Mouse (Mus musculus): ENCODE data around the gene Cnn1. TPM values are rescaled to one million over a fixed set of nuclear protein-coding genes. Genes with fewer than 3 reads are reported as not detected.

Cnn1 gene
- polyA plus RNA-seq, 1 experiment from 2014 or later: 239 TPM

DNA sequence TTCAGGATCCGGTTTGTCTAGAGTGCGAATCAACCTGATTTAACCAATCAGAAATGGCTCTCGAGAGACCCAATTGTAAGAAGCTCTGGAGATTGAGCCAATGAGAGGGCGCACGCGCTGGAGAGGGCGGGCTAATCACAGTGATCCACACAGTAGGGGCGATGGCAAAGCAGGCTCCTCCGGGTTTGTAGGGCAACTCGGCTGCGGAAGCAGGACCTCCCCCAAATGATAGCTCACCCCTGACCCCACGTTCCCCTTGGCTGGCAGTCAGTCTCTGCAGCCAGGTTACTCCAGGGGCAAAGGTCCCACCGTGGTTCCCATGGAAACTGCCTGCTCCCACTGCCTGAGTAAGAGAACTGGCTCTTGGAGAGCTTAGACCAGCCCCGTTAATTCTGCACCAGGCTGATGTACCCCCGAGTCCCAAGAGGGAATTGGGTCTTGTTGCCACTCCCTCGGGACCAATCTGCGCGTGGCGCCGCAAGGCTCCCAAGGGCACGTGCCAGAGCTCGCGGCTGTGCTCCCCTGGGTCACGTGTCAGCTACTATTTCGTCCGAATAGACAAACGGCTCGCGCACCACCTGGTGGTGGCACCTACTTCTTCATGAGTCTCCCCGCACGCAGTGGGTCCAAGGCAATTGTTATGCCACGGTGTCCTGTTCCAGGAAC, 44.5 kb upstream of the Cnn1 start:
- Histone ChIP-seq H3K36me3 (ENCODE audit: control insufficient read depth, insufficient read depth, low read length) (peaks cover 25% of the 10 kb centered on the region), H3K4me1 (ENCODE audit: control insufficient read depth in 2 of 2, insufficient read depth in 2 of 2, low read length in 2 of 2) (peaks cover 8 to 20% of the 10 kb centered on the region in 2 experiments; a peak in 3 of 4 replicates), H3K4me2 (ENCODE audit: low read length) (peak overlapping the region; percentile 29; the same call in 1 of the 2 replicates), H3K27me3 (ENCODE audit: control insufficient read depth, insufficient read depth, low read length) (peaks cover 63% of the 10 kb centered on the region), H3K27ac (replicated peaks in 1 of 2; ENCODE audit: control insufficient read depth in 1 of 2, insufficient read depth in 1 of 2, low read depth in 2 of 2, low read length in 2 of 2) (no peak overlapping the region), H3K9ac (ENCODE audit: low read length) (no peak overlapping the region), H3K9me3 (ENCODE audit: control insufficient read depth, low read length) (no peaks in the 10 kb centered on the region), H3K4me3 (ENCODE audit: control insufficient read depth in 1 of 2, insufficient read depth in 1 of 2, low read depth in 1 of 2, low read length in 2 of 2) (no peak overlapping the region)
- 2% methylated on average over 32 of the region's 32 CpGs for WGBS
- ATAC-seq (ENCODE audit: insufficient number of reproducible peaks, insufficient read depth, low FRiP score, low read depth): no peak

DNA sequence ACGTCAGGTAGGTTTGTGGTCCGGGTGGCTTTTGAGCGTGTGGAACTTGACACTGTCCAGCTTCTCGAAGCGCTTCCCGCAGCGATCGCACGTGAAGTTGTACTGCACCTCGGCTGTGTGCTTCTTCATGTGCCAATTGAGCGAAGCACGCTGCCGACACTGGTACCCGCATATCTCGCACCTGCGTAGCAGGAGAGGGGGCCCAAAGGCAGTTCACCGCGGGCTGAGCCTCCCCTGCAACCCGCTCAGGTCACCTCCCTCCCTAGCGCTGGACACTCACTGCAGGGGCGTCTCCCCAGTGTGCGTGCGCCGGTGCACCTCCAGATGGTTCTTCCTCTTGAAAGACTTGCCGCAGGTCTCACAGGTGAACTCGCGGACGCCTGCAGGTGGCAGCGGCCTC, 43.3 kb upstream of the Cnn1 start:
- Histone ChIP-seq H3K4me3 (ENCODE audit: control insufficient read depth in 1 of 2, insufficient read depth in 1 of 2, low read depth in 1 of 2, low read length in 2 of 2) (no peak overlapping the region), H3K27ac (replicated peaks in 1 of 2; ENCODE audit: control insufficient read depth in 1 of 2, insufficient read depth in 1 of 2, low read depth in 2 of 2, low read length in 2 of 2) (no peak overlapping the region), H3K9ac (ENCODE audit: low read length) (no peak overlapping the region), H3K27me3 (ENCODE audit: control insufficient read depth, insufficient read depth, low read length) (peaks cover 51% of the 10 kb centered on the region), H3K36me3 (ENCODE audit: control insufficient read depth, insufficient read depth, low read length) (peaks cover 35% of the 10 kb centered on the region), H3K4me2 (ENCODE audit: low read length) (no peak overlapping the region), H3K9me3 (ENCODE audit: control insufficient read depth, low read length) (no peaks in the 10 kb centered on the region), H3K4me1 (ENCODE audit: control insufficient read depth in 2 of 2, insufficient read depth in 2 of 2, low read length in 2 of 2) (peaks cover 5 to 16% of the 10 kb centered on the region in 2 experiments; a peak in 3 of 4 replicates)
- ATAC-seq (ENCODE audit: insufficient number of reproducible peaks, insufficient read depth, low FRiP score, low read depth): no peak
- 32% methylated on average over 29 of the region's 29 CpGs for WGBS

- no peak overlapping the region for H3K4me3 ChIP-seq (ENCODE audit: control insufficient read depth in 1 of 2, insufficient read depth in 1 of 2, low read depth in 1 of 2, low read length in 2 of 2)
- peaks cover 42% of the 10 kb centered on the region for H3K36me3 ChIP-seq (ENCODE audit: control insufficient read depth, insufficient read depth, low read length)
- H3K27me3 ChIP-seq (ENCODE audit: control insufficient read depth, insufficient read depth, low read length): peaks cover 45% of the 10 kb centered on the region
- H3K9ac ChIP-seq (ENCODE audit: low read length): no peak overlapping the region
- no peaks in the 10 kb centered on the region for H3K9me3 ChIP-seq (ENCODE audit: control insufficient read depth, low read length)
- H3K4me1 ChIP-seq (ENCODE audit: control insufficient read depth in 2 of 2, insufficient read depth in 2 of 2, low read length in 2 of 2): peaks cover 3 to 9% of the 10 kb centered on the region in 2 experiments; a peak in 3 of 4 replicates
- WGBS: 70% methylated on average over 9 of the region's 9 CpGs
- ATAC-seq (ENCODE audit: insufficient number of reproducible peaks, insufficient read depth, low FRiP score, low read depth): no peak
- H3K27ac ChIP-seq (replicated peaks in 1 of 2; ENCODE audit: control insufficient read depth in 1 of 2, insufficient read depth in 1 of 2, low read depth in 2 of 2, low read length in 2 of 2): no peak overlapping the region
- H3K4me2 ChIP-seq (ENCODE audit: low read length): no peak overlapping the region
These were observed 42.6 kb upstream of the Cnn1 start for GRCm38 (mm10) chr9:22056303-22056910.

GRCm38 (mm10) chr9:22057031-22057517, 41.9 kb upstream of the Cnn1 start:
- Histone ChIP-seq H3K4me3 (ENCODE audit: control insufficient read depth in 1 of 2, insufficient read depth in 1 of 2, low read depth in 1 of 2, low read length in 2 of 2) (no peak overlapping the region), H3K27me3 (ENCODE audit: control insufficient read depth, insufficient read depth, low read length) (peaks cover 38% of the 10 kb centered on the region), H3K9ac (ENCODE audit: low read length) (no peak overlapping the region), H3K4me1 (ENCODE audit: control insufficient read depth in 2 of 2, insufficient read depth in 2 of 2, low read length in 2 of 2) (peaks cover 3% of the 10 kb centered on the region in 2 experiments; a peak in 2 of 4 replicates), H3K27ac (replicated peaks in 1 of 2; ENCODE audit: control insufficient read depth in 1 of 2, insufficient read depth in 1 of 2, low read depth in 2 of 2, low read length in 2 of 2) (no peak overlapping the region), H3K4me2 (ENCODE audit: low read length) (no peak overlapping the region), H3K36me3 (ENCODE audit: control insufficient read depth, insufficient read depth, low read length) (peaks cover 49% of the 10 kb centered on the region), H3K9me3 (ENCODE audit: control insufficient read depth, low read length) (no peaks in the 10 kb centered on the region)
- 88% methylated on average over 9 of the region's 9 CpGs for WGBS
- no peak for ATAC-seq (ENCODE audit: insufficient number of reproducible peaks, insufficient read depth, low FRiP score, low read depth)

DNA sequence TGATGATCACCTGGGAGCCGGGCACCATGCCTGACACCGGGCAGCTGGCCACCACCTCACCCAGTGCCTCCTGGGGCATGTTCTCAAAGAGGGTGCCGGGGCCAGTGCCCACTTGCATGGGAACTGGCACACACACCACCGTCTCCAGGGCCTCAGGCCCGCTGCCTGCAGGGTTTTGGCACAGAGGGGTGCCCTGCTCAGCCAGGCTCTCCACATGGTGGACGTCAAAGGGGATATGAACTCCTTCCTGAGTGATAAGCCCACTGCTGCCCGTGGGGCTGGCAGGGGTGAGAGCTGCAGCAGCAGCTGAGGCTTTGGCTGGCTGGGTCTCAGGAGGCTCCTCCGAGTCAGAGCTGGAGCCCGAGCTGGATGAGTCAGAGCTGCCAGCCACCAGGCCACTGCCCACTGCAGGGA, 41.0 kb upstream of the Cnn1 start:
- Histone ChIP-seq H3K4me1 (ENCODE audit: control insufficient read depth in 2 of 2, insufficient read depth in 2 of 2, low read length in 2 of 2) (peaks cover 3% of the 10 kb centered on the region in 2 experiments; a peak in 2 of 4 replicates), H3K9ac (ENCODE audit: low read length) (no peak overlapping the region), H3K4me3 (ENCODE audit: control insufficient read depth in 1 of 2, insufficient read depth in 1 of 2, low read depth in 1 of 2, low read length in 2 of 2) (no peak overlapping the region), H3K4me2 (ENCODE audit: low read length) (no peak overlapping the region), H3K36me3 (ENCODE audit: control insufficient read depth, insufficient read depth, low read length) (peaks cover 58% of the 10 kb centered on the region), H3K9me3 (ENCODE audit: control insufficient read depth, low read length) (no peaks in the 10 kb centered on the region), H3K27me3 (ENCODE audit: control insufficient read depth, insufficient read depth, low read length) (peaks cover 28% of the 10 kb centered on the region), H3K27ac (replicated peaks in 1 of 2; ENCODE audit: control insufficient read depth in 1 of 2, insufficient read depth in 1 of 2, low read depth in 2 of 2, low read length in 2 of 2) (no peak overlapping the region)
- ATAC-seq (ENCODE audit: insufficient number of reproducible peaks, insufficient read depth, low FRiP score, low read depth): no peak
- WGBS: 79% methylated on average over 9 of the region's 9 CpGs

DNA sequence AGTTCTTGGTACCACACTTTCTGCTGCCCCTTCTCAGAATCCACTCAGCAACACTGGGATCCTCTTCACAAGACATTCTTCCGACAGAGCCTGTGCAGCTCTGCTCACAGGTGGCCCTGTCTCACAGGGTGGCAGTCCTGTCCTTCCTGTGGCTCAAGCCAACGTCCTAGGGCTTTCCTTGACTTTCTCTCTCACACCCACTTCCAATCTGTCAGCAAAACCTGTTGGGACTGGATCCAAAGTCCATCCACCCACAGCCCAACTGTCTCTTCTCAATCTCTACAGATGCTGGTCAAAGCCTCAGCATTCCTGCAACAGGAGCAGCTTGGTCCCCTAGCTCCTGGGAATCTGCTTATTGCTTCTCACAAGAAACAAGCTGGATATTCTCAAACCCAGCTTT, 37.7 kb upstream of the Cnn1 start:
- Histone ChIP-seq H3K27me3 (ENCODE audit: control insufficient read depth, insufficient read depth, low read length) (0 out of 2 replicates have a peak, but pooled peaks cover under 1% of the 10 kb centered on the region), H3K27ac (replicated peaks in 1 of 2; ENCODE audit: control insufficient read depth in 1 of 2, insufficient read depth in 1 of 2, low read depth in 2 of 2, low read length in 2 of 2) (no peak overlapping the region), H3K36me3 (ENCODE audit: control insufficient read depth, insufficient read depth, low read length) (peaks cover 85% of the 10 kb centered on the region), H3K9ac (ENCODE audit: low read length) (no peak overlapping the region), H3K9me3 (ENCODE audit: control insufficient read depth, low read length) (no peaks in the 10 kb centered on the region), H3K4me3 (ENCODE audit: control insufficient read depth in 1 of 2, insufficient read depth in 1 of 2, low read depth in 1 of 2, low read length in 2 of 2) (no peak overlapping the region), H3K4me1 (ENCODE audit: control insufficient read depth in 2 of 2, insufficient read depth in 2 of 2, low read length in 2 of 2) (no peaks in the 10 kb centered on the region), H3K4me2 (ENCODE audit: low read length) (no peak overlapping the region)
- no peak for ATAC-seq (ENCODE audit: insufficient number of reproducible peaks, insufficient read depth, low FRiP score, low read depth)
- WGBS: 59% methylated on average over 2 of the region's 2 CpGs

DNA sequence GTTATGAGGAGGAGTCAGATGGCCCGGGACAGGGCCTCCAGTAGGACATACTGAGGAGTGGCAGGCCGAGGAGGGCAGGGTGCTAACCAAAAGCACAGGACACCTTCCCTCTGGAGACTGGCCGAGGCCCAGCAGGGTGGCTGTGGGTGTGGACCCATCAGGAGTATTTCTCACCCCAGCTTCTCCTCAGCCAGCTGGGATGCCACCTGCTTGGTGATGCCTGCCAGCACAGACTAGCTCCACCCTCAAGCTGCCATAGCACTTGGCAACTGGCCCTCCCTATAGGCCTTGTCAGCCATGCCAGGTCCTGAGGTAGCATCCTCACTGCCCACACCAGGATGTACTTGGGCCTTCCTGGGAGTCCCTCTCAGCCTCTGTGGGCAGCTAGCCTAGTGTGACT, 34.7 kb upstream of the Cnn1 start:
- ATAC-seq (ENCODE audit: insufficient number of reproducible peaks, insufficient read depth, low FRiP score, low read depth): no peak
- no peaks in the 10 kb centered on the region for H3K27me3 ChIP-seq (ENCODE audit: control insufficient read depth, insufficient read depth, low read length)
- WGBS: 89% methylated on average over 3 of the region's 3 CpGs
- H3K36me3 ChIP-seq (ENCODE audit: control insufficient read depth, insufficient read depth, low read length): peaks cover 85% of the 10 kb centered on the region
- no peaks in the 10 kb centered on the region for H3K9me3 ChIP-seq (ENCODE audit: control insufficient read depth, low read length)
- no peak overlapping the region for H3K27ac ChIP-seq (replicated peaks in 1 of 2; ENCODE audit: control insufficient read depth in 1 of 2, insufficient read depth in 1 of 2, low read depth in 2 of 2, low read length in 2 of 2)
- H3K9ac ChIP-seq (ENCODE audit: low read length): no peak overlapping the region
- no peaks in the 10 kb centered on the region for H3K4me1 ChIP-seq (ENCODE audit: control insufficient read depth in 2 of 2, insufficient read depth in 2 of 2, low read length in 2 of 2)
- H3K4me2 ChIP-seq (ENCODE audit: low read length): no peak overlapping the region
- no peak overlapping the region for H3K4me3 ChIP-seq (ENCODE audit: control insufficient read depth in 1 of 2, insufficient read depth in 1 of 2, low read depth in 1 of 2, low read length in 2 of 2)

Measured in heart, embryonic 14.5 days (tissue).